Mouse (Mus musculus) CH12.LX (cell line): ENCODE measurements around the gene Cbx1. TPM values are rescaled to one million over a fixed set of nuclear protein-coding genes. Genes with fewer than 3 reads are reported as not detected.

Experiments used
- DNase-seq: peaks from one replicate; pipeline ENCODE4 v3.0.0-alpha.2; 2013; ENCODE audit errors: extremely low read depth
- H3K27ac ChIP-seq: 2 replicates; pipeline ENCODE4 v1.5.1; 2012; ENCODE audit warnings: low read depth, mild to moderate bottlenecking, control low read depth, moderate library complexity; ENCODE audit not compliant: insufficient read depth
- H3K27me3 ChIP-seq: replicated peaks from 2 replicates; pipeline ENCODE3; 2012; ENCODE audit warnings: inconsistent platforms
- H3K36me3 ChIP-seq, 2 experiments: replicated peaks in 1 of 2; 2 replicates each; pipeline versions ENCODE3 to v1.6.1; 2012; ENCODE audit warnings: inconsistent platforms in 1 of 2, low read length in 1 of 2, mild to moderate bottlenecking in 1 of 2, mixed read lengths in 1 of 2, moderate library complexity in 1 of 2; ENCODE audit not compliant: control insufficient read depth in 1 of 2, insufficient read depth in 1 of 2
- H3K4me1 ChIP-seq, 2 experiments: 2 replicates each; pipeline ENCODE4 v1.6.1; 2012; ENCODE audit warnings: inconsistent platforms in 1 of 2, moderate library complexity in 1 of 2; ENCODE audit not compliant: insufficient read depth in 2 of 2, control insufficient read depth in 1 of 2
- H3K4me2 ChIP-seq: 2 replicates; pipeline ENCODE4 v1.6.1; 2012; ENCODE audit warnings: low read depth, mild to moderate bottlenecking, control low read depth; ENCODE audit not compliant: poor library complexity, insufficient read depth, severe bottlenecking
- H3K4me3 ChIP-seq, 3 experiments: fragments of 150-350 bp in 1 of 3; sonication (generic) in 1 of 3; replicated peaks in 1 of 3; 2 replicates each; pipeline versions ENCODE3 to v1.5.1; 2011 to 2012; ENCODE audit warnings: low read depth in 2 of 3, low read length in 2 of 3, mild to moderate bottlenecking in 2 of 3, moderate library complexity in 2 of 3, control low read depth in 1 of 3, improper control_type of control experiment in 1 of 3, inconsistent platforms in 1 of 3, mixed read lengths in 1 of 3; ENCODE audit not compliant: poor library complexity in 1 of 3
- H3K79me2 ChIP-seq: replicated peaks from 2 replicates; pipeline ENCODE4 v1.6.1; 2012; ENCODE audit warnings: mild to moderate bottlenecking, moderate library complexity; ENCODE audit not compliant: control insufficient read depth, poor library complexity, insufficient read depth, severe bottlenecking; ENCODE audit errors: extremely low read depth
- H3K9ac ChIP-seq: 2 replicates; pipeline ENCODE4 v1.6.1; 2012; ENCODE audit warnings: low read depth, mild to moderate bottlenecking, control low read depth, moderate library complexity; ENCODE audit not compliant: insufficient read depth
- H3K9me3 ChIP-seq: replicated peaks from 2 replicates; pipeline ENCODE3; 2012; ENCODE audit warnings: low read length, inconsistent platforms, mixed read lengths
- BHLHE40 ChIP-seq: IDR thresholded peaks from 2 replicates; pipeline ENCODE4 v1.6.1; 2011; ENCODE audit warnings: mild to moderate bottlenecking, low read depth, low read length, improper control_type of control experiment
- CHD1 ChIP-seq: IDR thresholded peaks from 2 replicates; pipeline ENCODE4 v1.6.1; 2012; ENCODE audit warnings: low read depth, low read length, improper control_type of control experiment, inconsistent platforms
- CHD2 ChIP-seq: IDR thresholded peaks from 2 replicates; pipeline ENCODE4 v1.6.1; 2011; ENCODE audit warnings: low read length, improper control_type of control experiment
- CTCF ChIP-seq, 2 experiments: IDR thresholded peaks in 1 of 2; conservative IDR thresholded peaks in 1 of 2; 2 replicates each; pipeline ENCODE4 v1.5.1; 2011 to 2012; ENCODE audit warnings: low read depth in 2 of 2, low read length in 2 of 2, improper control_type of control experiment in 1 of 2, inconsistent platforms in 1 of 2, mild to moderate bottlenecking in 1 of 2, moderate library complexity in 1 of 2
- E2F4 ChIP-seq: IDR thresholded peaks from 2 replicates; pipeline ENCODE4 v1.6.1; 2011; ENCODE audit warnings: low read depth, low read length, improper control_type of control experiment; ENCODE audit not compliant: insufficient replicate concordance
- ELF1 ChIP-seq: IDR thresholded peaks from 2 replicates; pipeline ENCODE4 v1.6.1; 2014; ENCODE audit warnings: low read depth, mild to moderate bottlenecking, inconsistent platforms, low read length, improper control_type of control experiment
- EP300 ChIP-seq: IDR thresholded peaks from 2 replicates; pipeline ENCODE4 v1.6.1; 2011; ENCODE audit warnings: low read length, improper control_type of control experiment
- ETS1 ChIP-seq: conservative IDR thresholded peaks from 2 replicates; pipeline ENCODE4 v1.6.1; 2012; ENCODE audit warnings: low read depth, mild to moderate bottlenecking, inconsistent platforms, low read length, improper control_type of control experiment, moderate library complexity
- GABPA ChIP-seq: IDR thresholded peaks from 2 replicates; pipeline ENCODE4 v1.6.1; 2012; ENCODE audit warnings: low read depth, low read length, improper control_type of control experiment, inconsistent platforms; ENCODE audit not compliant: insufficient replicate concordance
- HCFC1 ChIP-seq: IDR thresholded peaks from 2 replicates; pipeline ENCODE4 v1.6.1; 2012; ENCODE audit warnings: low read depth, mild to moderate bottlenecking, inconsistent platforms, low read length, improper control_type of control experiment
- IRF4 ChIP-seq: IDR thresholded peaks from 2 replicates; pipeline ENCODE4 v1.6.1; 2014; ENCODE audit warnings: low read depth, mild to moderate bottlenecking, inconsistent platforms, low read length, improper control_type of control experiment
- JUN ChIP-seq: IDR thresholded peaks from 2 replicates; pipeline ENCODE4 v1.6.1; 2011; ENCODE audit warnings: low read depth, mild to moderate bottlenecking, low read length, improper control_type of control experiment, moderate library complexity; ENCODE audit not compliant: insufficient read depth
- JUND ChIP-seq: conservative IDR thresholded peaks from 2 replicates; pipeline ENCODE4 v1.6.1; 2011; ENCODE audit warnings: low read depth, low read length, improper control_type of control experiment
- KAT2A ChIP-seq: IDR thresholded peaks from 2 replicates; pipeline ENCODE4 v1.6.1; 2012; ENCODE audit warnings: low read length, improper control_type of control experiment, inconsistent platforms; ENCODE audit not compliant: insufficient replicate concordance
- MAFK ChIP-seq: IDR thresholded peaks from 2 replicates; pipeline ENCODE4 v1.6.1; 2011; ENCODE audit warnings: low read length, improper control_type of control experiment; ENCODE audit not compliant: insufficient replicate concordance
- MAX ChIP-seq: IDR thresholded peaks from 2 replicates; pipeline ENCODE4 v1.6.1; 2011; ENCODE audit warnings: low read length, improper control_type of control experiment
- MAZ ChIP-seq: IDR thresholded peaks from 2 replicates; pipeline ENCODE4 v1.6.1; 2012; ENCODE audit warnings: low read depth, mild to moderate bottlenecking, inconsistent platforms, low read length, improper control_type of control experiment, moderate library complexity
- MEF2A ChIP-seq: IDR thresholded peaks from 2 replicates; pipeline ENCODE4 v1.6.1; 2014; ENCODE audit warnings: low read depth, mild to moderate bottlenecking, inconsistent platforms, low read length, improper control_type of control experiment, borderline replicate concordance
- MXI1 ChIP-seq: IDR thresholded peaks from 2 replicates; pipeline ENCODE4 v1.6.1; 2011; ENCODE audit warnings: mild to moderate bottlenecking, low read depth, low read length, improper control_type of control experiment
- MYC ChIP-seq: IDR thresholded peaks from 2 replicates; pipeline ENCODE4 v1.6.1; 2011; ENCODE audit warnings: low read depth, mild to moderate bottlenecking, improper control_type of control experiment, low read length
- NELFE ChIP-seq: IDR thresholded peaks from 2 replicates; pipeline ENCODE4 v1.6.1; 2011; ENCODE audit warnings: low read depth, low read length, improper control_type of control experiment
- NRF1 ChIP-seq: IDR thresholded peaks from 2 replicates; pipeline ENCODE4 v1.6.1; 2014; ENCODE audit warnings: low read depth, mild to moderate bottlenecking, inconsistent platforms, low read length, improper control_type of control experiment, moderate library complexity
- PAX5 ChIP-seq: IDR thresholded peaks from 2 replicates; pipeline ENCODE4 v1.6.1; 2012; ENCODE audit warnings: low read length, inconsistent platforms, mixed read lengths
- POLR2A ChIP-seq: IDR thresholded peaks from 2 replicates; pipeline ENCODE4 v1.6.1; 2011; ENCODE audit warnings: low read depth, mild to moderate bottlenecking, improper control_type of control experiment, low read length
- POLR2AphosphoS2 ChIP-seq: IDR thresholded peaks from 2 replicates; pipeline ENCODE4 v1.6.1; 2011; ENCODE audit warnings: low read depth, low read length, improper control_type of control experiment
- RAD21 ChIP-seq: IDR thresholded peaks from 2 replicates; pipeline ENCODE4 v1.6.1; 2011; ENCODE audit warnings: low read depth, mild to moderate bottlenecking, low read length, improper control_type of control experiment, moderate library complexity
- RCOR1 ChIP-seq: conservative IDR thresholded peaks from 2 replicates; pipeline ENCODE4 v1.6.1; 2012; ENCODE audit warnings: low read depth, mild to moderate bottlenecking, inconsistent platforms, low read length, improper control_type of control experiment
- SIN3A ChIP-seq: IDR thresholded peaks from 2 replicates; pipeline ENCODE4 v1.6.1; 2012; ENCODE audit warnings: low read length, improper control_type of control experiment, inconsistent platforms
- SMC3 ChIP-seq: IDR thresholded peaks from 2 replicates; pipeline ENCODE4 v1.6.1; 2011; ENCODE audit warnings: low read depth, low read length, improper control_type of control experiment
- TBP ChIP-seq: conservative IDR thresholded peaks from 2 replicates; pipeline ENCODE4 v1.6.1; 2011; ENCODE audit warnings: low read depth, low read length, improper control_type of control experiment
- TCF12 ChIP-seq: IDR thresholded peaks from 2 replicates; pipeline ENCODE4 v1.6.1; 2014; ENCODE audit warnings: low read depth, mild to moderate bottlenecking, inconsistent platforms, low read length, improper control_type of control experiment
- UBTF ChIP-seq: IDR thresholded peaks from 2 replicates; pipeline ENCODE4 v1.6.1; 2012; ENCODE audit warnings: low read depth, mild to moderate bottlenecking, inconsistent platforms, low read length, improper control_type of control experiment, moderate library complexity
- USF1 ChIP-seq: IDR thresholded peaks from 2 replicates; pipeline ENCODE4 v1.6.1; 2014; ENCODE audit warnings: low read depth, mild to moderate bottlenecking, inconsistent platforms, low read length, improper control_type of control experiment
- USF2 ChIP-seq: conservative IDR thresholded peaks from 2 replicates; pipeline ENCODE4 v1.6.1; 2011; ENCODE audit warnings: low read depth, low read length, improper control_type of control experiment
- ZC3H11A ChIP-seq: IDR thresholded peaks from 2 replicates; pipeline ENCODE4 v1.6.1; 2012; ENCODE audit warnings: low read depth, mild to moderate bottlenecking, inconsistent platforms, low read length, improper control_type of control experiment
- ZKSCAN1 ChIP-seq: IDR thresholded peaks from 2 replicates; pipeline ENCODE4 v1.6.1; 2012; ENCODE audit warnings: low read depth, inconsistent platforms, low read length, improper control_type of control experiment, borderline replicate concordance
- ZMIZ1 ChIP-seq: IDR thresholded peaks from 2 replicates; pipeline ENCODE4 v1.6.1; 2012; ENCODE audit warnings: low read depth, mild to moderate bottlenecking, inconsistent platforms, low read length, improper control_type of control experiment
- ZNF384 ChIP-seq: IDR thresholded peaks from 2 replicates; pipeline ENCODE4 v1.6.1; 2012; ENCODE audit warnings: low read depth, low read length, improper control_type of control experiment, inconsistent platforms
- dilution Hi-C: fragments of 300-500 bp; cut with MboI; formaldehyde crosslinking; loops from 2 replicates; pipeline ENCODE4 v1.14.3; 2020; ENCODE audit warnings: low sequenced_read_pairs; ENCODE audit not compliant: extremely low pct_unique_long_range_greater_than_20kb, extremely low pct_ligation_motif_present
- in situ Hi-C: fragments of 300-500 bp; cut with MboI; formaldehyde crosslinking; loops from 3 replicates; pipeline ENCODE4 v1.14.3; 2019; ENCODE audit warnings: low sequenced_read_pairs, low pct_ligation_motif_present, low pct_unique_long_range_greater_than_20kb, mixed read lengths
- polyA plus RNA-seq: library from polyadenylated mRNA; unstranded; fragments of >175 nt; gene quantifications from 2 replicates; pipeline ENCODE4 v1.2.1, GENCODE M21; 2012; ENCODE audit warnings: low read depth; ENCODE audit not compliant: insufficient read length
- total RNA-seq, 2 experiments: library from RNA; depleted of rRNA; stranded (reverse); fragments of 300-350 nt in 1 of 2; fragments of >200 nt in 1 of 2; gene quantifications; 2 replicates each; pipeline ENCODE4 v1.2.3; 2012 to 2014

The Cbx1 gene
- total and polyA plus RNA-seq, 3 experiments = 115 to 223 (median 144) TPM

GRCm38 (mm10) chr11:96760042-96760441 lies 28.9 kb upstream of the Cbx1 start:
- in situ Hi-C loops = no loop called here
- no peak overlapping the region for H3K9ac ChIP-seq
- H3K9me3 ChIP-seq = peaks cover 3% of the 10 kb centered on the region

GRCm38 (mm10) chr11:96761984-96762383 lies 26.9 kb upstream of the Cbx1 start:
- DNase-seq = no peak
- Histone ChIP-seq H3K27me3 (no peaks in the 10 kb centered on the region), H3K4me1 (peaks cover 39 to 71% of the 10 kb centered on the region in 2 experiments), H3K36me3 (peaks cover 10 to 37% of the 10 kb centered on the region in 2 experiments), H3K4me3 (no peak overlapping the region), H3K79me2 (no peaks in the 10 kb centered on the region), H3K9ac (0 out of 2 replicates have a peak overlapping the region, but pooled peaks have one; percentile 3), H3K27ac (no peak overlapping the region), H3K4me2 (no peak overlapping the region), H3K9me3 (no peaks in the 10 kb centered on the region)
- TF ChIP-seq MAZ (no peak), ZNF384 (peak; percentile 51)
- dilution Hi-C loops = no loop called here
- in situ Hi-C loops = no loop called here

More at GRCm38 (mm10) chr11:96760042-96760441, 28.9 kb upstream of the Cbx1 start:
- dilution Hi-C loops = no loop called here
- no peak overlapping the region for H3K4me3 ChIP-seq
- TF ChIP-seq JUN = no peak
- no peak for TF ChIP-seq ETS1
- no peak for TF ChIP-seq MXI1
- TF ChIP-seq MAX = no peak
- TF ChIP-seq CTCF (conservative IDR thresholded peaks at IDR 0.05 in 1 of 2, IDR thresholded peaks at IDR 0.05 in 1 of 2; ENCODE audit: low read depth in 2 of 2, low read length in 2 of 2) = peak; percentile 96 to 99
- peak; percentile 69 for TF ChIP-seq MYC
- 0 out of 2 replicates have a peak, but pooled peaks have one; percentile 19 for TF ChIP-seq JUND
- TF ChIP-seq GABPA = no peak
- TF ChIP-seq EP300 = no peak
- TF ChIP-seq ZC3H11A = peak; percentile 91
- TF ChIP-seq NELFE = no peak
- no peak for TF ChIP-seq POLR2A
- TF ChIP-seq BHLHE40 = no peak
- no peak for TF ChIP-seq HCFC1
- TF ChIP-seq MAFK = no peak
- no peak for TF ChIP-seq RCOR1
- TF ChIP-seq USF2 = no peak
- TF ChIP-seq ELF1 = no peak
- no peak for TF ChIP-seq POLR2AphosphoS2
- TF ChIP-seq SMC3 = peak; percentile 98
- TF ChIP-seq KAT2A = no peak
- TF ChIP-seq TCF12 = peak; percentile 50
- TF ChIP-seq RAD21 = peak; percentile 100
- TF ChIP-seq USF1 = no peak
- TF ChIP-seq TBP = no peak
- no peak for TF ChIP-seq NRF1
- TF ChIP-seq CHD2 = no peak
- TF ChIP-seq MAZ = no peak
- TF ChIP-seq PAX5 = no peak
- TF ChIP-seq MEF2A = peak; percentile 61; the same call in 1 of the 2 replicates
- TF ChIP-seq ZKSCAN1 = no peak
- no peak for TF ChIP-seq ZNF384
- no peak for TF ChIP-seq CHD1
- TF ChIP-seq ZMIZ1 = no peak
- no peak for TF ChIP-seq E2F4
- peak; percentile 59 for TF ChIP-seq SIN3A
- peak; percentile 53; the same call in 1 of the 2 replicates for TF ChIP-seq IRF4
- no peak for TF ChIP-seq UBTF
- DNase-seq = peak; percentile 89
- H3K36me3 ChIP-seq = peaks cover 5 to 20% of the 10 kb centered on the region in 2 experiments
- H3K4me2 ChIP-seq = no peak overlapping the region
- no peak overlapping the region for H3K27ac ChIP-seq
- H3K4me1 ChIP-seq = peaks cover 29 to 52% of the 10 kb centered on the region in 2 experiments
- H3K27me3 ChIP-seq = peaks cover 1% of the 10 kb centered on the region
- no peaks in the 10 kb centered on the region for H3K79me2 ChIP-seq
